Comparison of ENCODE assay signal across 8 mouse cellular contexts in the genomic region with DNA sequence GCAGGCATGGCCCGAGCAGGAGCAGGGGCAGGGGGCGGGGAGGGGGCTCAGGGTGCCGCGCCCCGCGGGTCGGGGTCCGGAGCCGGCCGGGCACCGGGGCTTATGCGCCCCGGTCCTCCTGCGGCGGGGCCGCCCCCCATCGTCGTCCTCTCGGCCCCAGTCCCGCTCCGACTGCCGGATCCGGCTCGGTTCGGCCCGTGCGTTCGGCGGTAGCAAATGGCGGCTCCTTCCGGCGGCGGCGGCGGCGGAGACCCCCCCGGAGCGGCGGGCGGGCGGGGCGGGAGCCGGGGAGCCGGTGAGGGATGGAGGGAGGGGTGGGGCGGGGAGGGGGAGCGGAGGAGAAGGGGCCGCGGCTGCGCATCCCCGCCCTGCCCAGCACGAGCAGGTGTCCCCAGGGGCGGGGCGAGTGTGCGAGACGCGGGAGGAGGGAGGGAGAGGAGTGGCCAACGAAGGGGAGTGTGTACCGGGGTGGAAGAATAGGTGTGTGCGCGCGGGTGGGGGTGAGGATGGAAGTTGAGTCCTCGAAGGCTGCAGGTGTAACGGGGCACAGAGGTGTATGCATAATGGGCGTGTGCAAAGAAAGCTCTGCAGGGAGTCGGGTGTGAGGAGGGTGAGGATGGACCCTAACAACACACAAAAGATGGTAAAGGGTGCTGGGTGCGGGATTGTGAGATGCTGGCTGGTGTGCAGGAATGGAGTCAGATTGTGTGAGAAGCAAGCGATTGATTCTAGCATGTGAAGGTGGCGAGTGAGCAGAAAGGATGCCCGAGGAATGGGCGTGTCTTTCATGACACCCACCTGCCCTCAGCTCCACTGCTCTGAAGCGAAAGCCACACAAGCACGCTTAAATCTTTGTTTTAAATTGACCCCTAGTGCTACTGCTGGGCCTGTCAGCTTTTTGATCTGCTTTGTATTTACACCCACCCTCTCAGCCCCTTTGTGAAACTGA. TPM values are rescaled to one million over a fixed set of nuclear protein-coding genes. Genes with fewer than 3 reads are reported as not detected.
DNase-seq lines count a peak whose midpoint lies in the region; ATAC-seq and TF ChIP-seq lines count a peak whose summit lies in the region.

Gene March9, minus strand, starts transcription at position 217 of the 949 bp plus-strand sequence.

- H3K79me2 ChIP-seq in liver, adult 2 months (ENCODE audit: control insufficient read depth, insufficient read depth, low read length), result peaks cover 5% of the 10 kb centered on the region; the same call in 1 of the 2 replicates

- peaks cover 63% of the 10 kb centered on the region for H3K27me3 ChIP-seq in megakaryocyte, embryonic 14.5 days (replicated peaks)
- no peaks in the 10 kb centered on the region for H3K27me3 ChIP-seq in cerebellum, adult 2 months (ENCODE audit: control insufficient read depth, insufficient read depth, low read length)
- H3K27me3 ChIP-seq in kidney, embryonic 16.5 days (ENCODE audit: insufficient read depth, low read length), result peaks cover 11% of the 10 kb centered on the region; the same call in 1 of the 2 replicates
- peaks cover 2% of the 10 kb centered on the region; the same call in 1 of the 2 replicates for H3K27me3 ChIP-seq in liver, adult 2 months (ENCODE audit: control insufficient read depth, insufficient read depth, low read length)

- no peak for TF ChIP-seq CTCF in cerebellum, adult 2 months (IDR thresholded peaks at IDR 0.05; ENCODE audit: borderline replicate concordance, insufficient read depth, low read depth, low read length)
- TF ChIP-seq CTCF in liver, adult 2 months (IDR thresholded peaks at IDR 0.05; ENCODE audit: low read depth, low read length), result no peak

- H3K36me3 ChIP-seq in megakaryocyte, embryonic 14.5 days (replicated peaks; ENCODE audit: low read length), result peaks cover 15% of the 10 kb centered on the region
- H3K36me3 ChIP-seq in kidney, embryonic 16.5 days (ENCODE audit: insufficient read depth, low read length), result peaks cover 26% of the 10 kb centered on the region
- peaks cover 2% of the 10 kb centered on the region; the same call in 1 of the 2 replicates for H3K36me3 ChIP-seq in liver, adult 2 months (ENCODE audit: control insufficient read depth, insufficient read depth, low read length)

- H3K27ac ChIP-seq in cerebellum, adult 2 months (ENCODE audit: insufficient read depth, low read length), result peak within 1 kb of the TSS; percentile 9; the same call in 1 of the 2 replicates
- H3K27ac ChIP-seq in kidney, embryonic 16.5 days (ENCODE audit: low read length), result peak within 1 kb of the TSS; percentile 60; the same call in 1 of the 2 replicates
- no peak within 1 kb of the TSS for H3K27ac ChIP-seq in liver, adult 2 months (replicated peaks; ENCODE audit: insufficient read depth, low read depth, low read length)

- H3K9ac ChIP-seq in kidney, embryonic 16.5 days (replicated peaks; ENCODE audit: low read length), result peak within 1 kb of the TSS; percentile 87
- H3K9ac ChIP-seq in liver, adult 2 months (ENCODE audit: low read depth, low read length), result peak within 1 kb of the TSS; percentile 67

- peak; percentile 88 to 93 for DNase-seq in cerebellum, adult 2 months
- DNase-seq in frontal cortex, postnatal 36 days (ENCODE audit: low spot score in 2 of 2), result peak; percentile 67 to 71
- DNase-seq in liver, adult 2 months (ENCODE audit: extremely low read depth, low read depth, low spot score), result no peak
- peak; percentile 27 to 58 for DNase-seq in natural killer cell, adult 2 months (ENCODE audit: low spot score in 2 of 2)
- peak; percentile 81 for DNase-seq in testis, postnatal 10 days (ENCODE audit: low spot score)

- peaks cover 14% of the 10 kb centered on the region for H3K9me3 ChIP-seq in megakaryocyte, embryonic 14.5 days
- no peaks in the 10 kb centered on the region for H3K9me3 ChIP-seq in kidney, embryonic 16.5 days (ENCODE audit: low read length)

- peak within 1 kb of the TSS; percentile 96 for H3K4me2 ChIP-seq in kidney, embryonic 16.5 days (replicated peaks; ENCODE audit: low read depth, low read length)

- WGBS in cerebellum, adult 2 months, result 1% methylated on average over 47 of the region's 72 CpGs
- WGBS in kidney, embryonic 16.5 days, result 1% methylated on average over 31 of the region's 72 CpGs
- WGBS in liver, adult 2 months, result 4% methylated on average over 49 of the region's 72 CpGs

- H3K4me3 ChIP-seq in megakaryocyte, embryonic 14.5 days (replicated peaks), result peak within 1 kb of the TSS; percentile 93
- H3K4me3 ChIP-seq in cerebellum, adult 2 months (replicated peaks; ENCODE audit: insufficient read depth, low read depth, low read length), result peak within 1 kb of the TSS; percentile 87
- peak within 1 kb of the TSS; percentile 81 for H3K4me3 ChIP-seq in kidney, embryonic 16.5 days (ENCODE audit: low read length)
- peak within 1 kb of the TSS; percentile 68 for H3K4me3 ChIP-seq in liver, adult 2 months (ENCODE audit: insufficient read depth, low read depth, low read length)

- peaks cover 52% of the 10 kb centered on the region for H3K4me1 ChIP-seq in megakaryocyte, embryonic 14.5 days
- H3K4me1 ChIP-seq in cerebellum, adult 2 months (ENCODE audit: control insufficient read depth, insufficient read depth, low read length), result peaks cover 5% of the 10 kb centered on the region; the same call in 1 of the 2 replicates
- H3K4me1 ChIP-seq in kidney, embryonic 16.5 days (ENCODE audit: insufficient read depth, low read length), result peaks cover 29% of the 10 kb centered on the region
- H3K4me1 ChIP-seq in liver, adult 2 months (ENCODE audit: control insufficient read depth, insufficient read depth, low read length), result peaks cover 5% of the 10 kb centered on the region; the same call in 1 of the 2 replicates

- TF ChIP-seq POLR2A in cerebellum, adult 2 months (IDR thresholded peaks at IDR 0.05; ENCODE audit: borderline replicate concordance, insufficient read depth, low read length), result no peak
- no peak for TF ChIP-seq POLR2A in liver, adult 2 months (IDR thresholded peaks at IDR 0.05; ENCODE audit: extremely low read depth, insufficient read depth, low read length)

- no peak for ATAC-seq in megakaryocyte, adult 5-6 weeks (ENCODE audit: poor library complexity, severe bottlenecking)
- ATAC-seq in kidney, embryonic 16.5 days (ENCODE audit: low FRiP score, low TSS enrichment), result peak; percentile 37; the same call in 1 of the 2 replicates

RNA-seq across cellular contexts. Expression of gene March9, which starts in this region (rescaled TPM):
- polyA plus RNA-seq in megakaryocyte, embryonic 14.5 days (2012; ENCODE audit: insufficient read depth, low replicate concordance), result 1.3 and 3.3 TPM in 2 replicates
- 0.04 TPM in 1 of 2 replicates, not detected in the other for total RNA-seq in megakaryocyte, adult 5-6 weeks (2015)
- total RNA-seq in megakaryocyte, adult 5-6 weeks (2017), result 0.22 and 0.37 TPM in 2 replicates
- 11.8 TPM in 2 replicates for polyA plus RNA-seq in cerebellum, adult 2 months (2012; rRNA removed)
- polyA plus RNA-seq in kidney, embryonic 16.5 days (2015; fragmentation: Nextera tagmentation; extraction: Ambion mirVana), result 1.2 and 1.4 TPM in 2 replicates
- 0.09 and 0.34 TPM in 2 replicates for total RNA-seq in liver, adult 2 months (2014; rRNA removed)
- 0.44 and 0.52 TPM in 2 replicates for polyA plus RNA-seq in liver, adult 2 months (2012; rRNA removed)
